Mouse (Mus musculus) right cerebral cortex, postnatal 10 days (tissue): ENCODE data around the gene Lipc.

Source experiments
- DNase-seq, 2 experiments: peaks; one replicate each; pipeline ENCODE4 v3.0.0; 2021; ENCODE audit warnings: low spot score in 2 of 2

Lipc gene

DNA sequence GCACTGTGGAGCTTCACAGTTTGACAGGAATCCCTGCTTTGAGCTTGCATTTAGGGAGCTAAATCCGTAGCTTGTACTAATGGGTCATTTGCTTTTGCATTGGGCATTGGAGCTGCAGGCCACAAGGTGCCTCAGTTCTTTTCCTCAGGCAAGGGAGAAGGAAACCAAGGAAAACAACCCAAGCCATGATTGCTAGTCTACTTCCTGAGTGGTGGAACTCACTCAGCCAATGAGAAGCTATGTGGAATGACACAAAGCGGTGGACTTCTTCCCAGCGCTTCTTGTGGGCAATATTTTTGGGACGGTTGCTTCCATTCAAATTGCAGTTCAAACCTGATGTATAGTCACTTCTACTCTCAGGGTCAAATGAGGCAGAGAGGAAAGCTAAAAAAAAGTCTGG, at the start of gene Lipc:
Lipc (minus strand) TSS at position 101 of the 400 bp plus-strand sequence.
- DNase-seq: no peak

DNA sequence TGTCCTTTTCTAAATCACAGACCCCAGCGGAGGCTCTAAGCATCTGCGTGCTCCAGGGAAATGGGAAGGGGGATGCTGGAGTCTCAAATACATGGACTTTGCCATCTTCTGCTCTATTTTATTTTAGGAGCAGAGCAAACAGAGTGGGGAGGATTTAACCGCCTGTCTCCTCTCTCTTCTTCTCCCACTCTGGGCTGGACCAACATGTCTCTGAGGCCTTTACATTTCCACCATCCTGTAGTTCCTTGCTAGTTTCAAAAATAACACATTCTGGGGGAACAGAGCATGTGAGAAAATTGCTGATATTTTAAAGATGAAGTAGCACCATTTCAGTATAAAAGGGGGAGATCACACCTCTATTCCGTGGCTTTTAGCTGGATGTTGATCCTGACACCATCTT, 47.1 kb upstream of the Lipc start:
- no peak for DNase-seq

DNA sequence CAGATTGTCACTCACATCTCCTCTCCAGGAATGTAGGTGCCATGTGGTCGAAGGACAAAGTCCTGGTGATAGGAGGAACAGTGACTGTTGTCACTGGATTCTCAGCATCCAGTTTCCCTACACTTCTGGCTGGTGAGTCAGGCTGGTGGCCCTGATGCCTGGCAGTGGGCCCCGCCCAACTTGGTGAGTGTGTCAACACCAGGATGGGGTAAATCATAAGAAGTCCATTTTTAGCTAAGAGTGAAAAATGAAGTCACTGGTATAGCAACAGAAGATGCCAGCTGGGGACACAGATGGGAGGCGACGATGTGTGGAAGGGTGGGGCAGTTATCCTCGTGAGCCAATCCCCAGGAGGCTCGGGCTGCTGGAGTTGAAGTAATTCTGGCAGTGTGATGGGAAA, 46.7 kb upstream of the Lipc start:
- peak; percentile 85 to 92 for DNase-seq

DNA sequence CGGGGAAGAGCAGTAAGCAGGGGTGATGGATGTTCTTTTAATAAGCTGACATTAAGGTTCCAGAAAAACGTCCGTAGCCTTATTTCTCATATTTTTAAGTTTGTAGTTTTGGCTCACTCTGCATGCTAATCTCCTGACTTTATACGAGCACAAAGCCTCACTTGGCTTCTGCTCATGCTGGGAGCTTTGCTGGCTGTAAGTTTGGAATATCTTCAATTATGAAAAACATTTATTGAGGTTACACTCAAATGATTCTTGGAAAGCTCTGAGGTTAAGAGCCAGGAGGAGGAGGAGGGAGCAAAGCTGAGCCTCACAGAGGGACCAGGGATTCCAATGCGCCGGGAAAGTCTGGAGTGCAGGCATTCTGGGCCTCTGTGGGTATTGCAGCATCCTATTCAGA, 41.3 kb upstream of the Lipc start:
- DNase-seq: no peak

DNA sequence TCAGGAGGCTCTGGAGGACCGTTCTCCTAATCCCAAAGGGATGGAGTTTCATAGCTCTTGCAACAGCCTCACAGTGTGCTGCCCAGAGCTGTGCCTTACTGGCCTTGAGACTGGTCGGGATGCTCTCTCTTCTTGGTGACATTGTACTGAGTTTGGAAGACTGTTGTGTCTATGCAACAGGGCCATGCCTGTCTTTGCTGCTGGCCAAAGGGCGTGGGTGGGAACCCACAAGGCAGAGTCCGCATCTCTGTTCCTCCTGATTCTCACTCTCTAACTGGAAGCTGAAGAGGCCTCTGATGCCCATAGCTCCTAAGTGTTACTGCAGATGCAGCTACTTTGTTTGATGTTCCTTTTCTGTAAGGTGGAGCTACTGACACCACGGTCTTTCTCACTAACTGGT, 39.4 kb upstream of the Lipc start:
- DNase-seq: no peak

DNA sequence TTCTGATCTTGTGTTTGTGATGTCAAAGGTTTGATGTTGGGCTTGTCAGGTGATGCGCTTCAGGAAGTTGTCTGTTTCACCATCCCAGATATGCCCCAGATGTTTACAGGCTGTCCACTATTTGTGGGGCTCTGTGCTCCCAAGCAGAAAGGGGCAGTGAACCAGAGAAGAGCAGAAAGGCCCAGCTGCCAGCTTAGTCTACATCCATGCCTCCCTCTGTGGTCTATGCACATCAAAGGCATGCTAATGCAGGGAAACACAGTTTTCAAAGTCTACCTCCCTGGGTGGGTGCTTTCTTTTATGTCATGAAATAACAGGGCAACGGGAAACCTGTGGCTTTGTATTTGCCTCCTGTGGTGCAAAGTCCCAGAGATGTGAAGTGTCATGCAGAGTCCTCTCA, 35.2 kb upstream of the Lipc start:
- no peak for DNase-seq

DNA sequence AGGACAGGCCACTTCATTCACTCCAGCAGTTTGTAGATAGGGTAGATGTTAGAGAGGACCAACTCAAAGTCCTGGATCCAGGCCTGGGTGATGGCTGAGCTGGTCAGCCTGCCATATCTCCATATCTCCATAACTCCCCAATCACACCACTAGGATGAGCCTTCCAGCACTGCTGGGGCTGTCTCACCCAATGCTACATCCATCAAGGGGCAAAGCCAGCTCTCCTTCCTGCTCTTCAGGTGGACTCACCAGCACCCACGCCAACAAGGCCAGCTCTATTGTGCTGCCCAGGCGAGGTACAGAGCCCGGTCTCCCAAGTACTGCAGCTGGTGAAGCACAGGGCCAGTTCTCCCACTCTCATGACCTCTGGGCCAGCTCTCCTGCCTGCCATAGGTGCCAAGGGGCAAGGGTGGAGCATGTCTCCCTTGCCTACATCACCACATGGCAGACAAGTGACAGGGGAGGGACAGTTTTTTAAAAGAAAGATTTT, 31.0 kb upstream of the Lipc start:
- DNase-seq: no peak

DNA sequence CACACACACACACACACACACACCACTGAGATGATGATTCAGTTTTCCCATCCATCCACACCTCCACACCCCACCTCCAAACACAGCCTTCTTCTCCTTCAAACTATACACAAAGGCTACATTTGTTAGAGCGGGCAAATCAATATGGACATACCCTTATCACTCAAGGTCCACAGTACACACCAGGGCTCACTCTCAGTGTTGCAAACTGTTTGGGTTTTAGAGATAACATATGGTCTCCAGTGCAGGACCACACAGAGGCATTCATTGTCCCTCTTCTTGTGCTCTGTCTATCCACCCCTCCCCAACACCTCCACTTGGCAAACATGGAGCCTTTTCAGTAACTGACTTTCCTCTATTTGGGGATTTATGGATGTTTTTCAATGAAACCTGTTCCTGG, 29.7 kb upstream of the Lipc start:
- DNase-seq: no peak

DNA sequence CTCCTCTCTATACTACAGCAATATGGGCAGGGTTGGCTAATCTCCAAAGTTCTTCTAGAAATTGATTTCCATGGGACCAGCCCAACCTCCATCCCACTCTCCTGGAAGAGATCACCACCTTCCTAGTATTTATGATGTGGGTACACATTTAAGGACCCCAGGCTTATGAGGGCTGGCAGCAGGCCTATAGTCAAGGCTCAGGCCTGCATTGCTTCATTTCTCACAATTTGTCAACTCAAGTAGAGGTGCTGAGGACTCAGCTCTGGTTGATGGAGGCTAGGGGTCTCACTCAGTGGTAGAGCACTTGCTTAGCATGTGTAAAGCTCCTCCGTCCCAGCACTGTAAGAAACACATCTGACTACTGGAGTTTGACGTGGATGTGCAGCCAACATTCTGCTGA, 27.6 kb upstream of the Lipc start:
- DNase-seq: no peak

DNA sequence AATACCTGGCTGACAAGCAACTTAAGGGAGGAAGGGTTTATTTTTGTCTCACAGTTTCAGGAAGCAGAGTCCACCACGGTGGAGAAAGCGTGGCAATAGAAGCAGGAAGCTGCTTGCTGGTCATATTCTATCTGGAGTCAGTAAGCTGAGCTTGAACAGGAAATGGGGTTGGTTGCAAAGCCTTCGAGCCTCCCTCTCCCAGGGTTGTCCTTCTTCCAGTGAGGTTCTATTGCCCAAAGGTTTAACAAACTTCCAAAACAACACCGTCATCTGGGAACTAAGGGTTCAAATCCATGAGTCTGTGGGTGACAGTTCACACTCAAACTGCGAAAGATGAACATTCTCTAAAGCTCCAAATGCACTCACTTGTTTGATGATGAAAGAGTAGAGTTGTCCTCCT, 27.1 kb upstream of the Lipc start:
- DNase-seq: no peak

DNA sequence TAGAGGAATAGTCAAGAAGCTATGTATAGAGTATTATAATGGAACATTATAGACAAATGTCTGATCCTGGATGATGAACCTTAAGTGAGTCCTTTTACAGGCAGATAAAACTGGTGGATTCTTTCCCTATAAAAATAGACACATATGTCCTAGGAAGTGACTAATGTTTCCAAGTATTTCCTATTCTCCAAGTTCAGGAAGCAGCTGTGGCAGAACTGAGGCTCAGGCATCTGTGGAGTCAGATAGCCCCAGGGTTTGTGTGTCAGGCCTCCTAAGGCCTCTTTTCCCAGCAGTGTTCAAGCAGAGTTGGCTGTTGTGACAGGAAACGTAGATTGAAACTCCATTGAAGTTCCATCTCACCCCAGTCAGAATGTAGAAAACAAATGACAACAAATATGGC, 25.4 kb upstream of the Lipc start:
- no peak for DNase-seq

DNA sequence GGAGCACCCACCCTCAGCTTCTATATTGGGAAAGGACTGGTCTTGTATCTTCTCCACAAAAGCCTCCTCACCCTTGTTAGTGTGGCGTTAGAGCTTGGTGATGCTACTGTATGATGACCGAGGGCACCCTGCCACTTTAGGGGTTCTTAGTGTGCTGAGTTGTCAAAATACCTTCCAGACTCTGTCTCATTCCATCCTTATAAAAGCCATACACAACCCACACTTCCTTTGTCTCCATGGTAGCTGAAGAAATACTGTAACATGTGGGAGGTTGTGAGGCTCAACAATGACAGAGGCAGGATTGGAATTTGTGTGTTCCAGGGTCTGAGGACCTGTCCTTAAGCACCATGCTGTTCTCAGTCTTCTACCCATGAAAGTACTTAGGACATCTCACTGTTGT, 23.9 kb upstream of the Lipc start:
- DNase-seq: no peak

DNA sequence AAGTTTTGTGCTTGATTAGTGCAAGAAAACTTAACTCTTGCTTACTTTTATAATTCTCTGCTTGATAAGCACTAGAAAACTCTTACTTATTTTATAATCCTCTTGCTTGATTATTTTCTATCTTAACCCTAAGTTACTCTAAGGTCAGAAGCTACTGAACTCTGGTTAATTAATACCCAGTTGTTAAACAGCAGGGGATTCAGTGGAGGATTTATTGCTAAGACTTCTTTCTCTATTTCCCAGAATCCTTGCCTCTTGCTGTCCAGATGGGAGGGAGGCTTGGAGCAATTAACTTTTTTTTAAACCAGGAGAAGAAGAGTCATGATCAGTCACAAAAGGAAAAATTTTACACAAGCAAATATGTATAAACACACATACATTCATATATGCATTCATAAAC, 21.3 kb upstream of the Lipc start:
- DNase-seq: no peak

DNA sequence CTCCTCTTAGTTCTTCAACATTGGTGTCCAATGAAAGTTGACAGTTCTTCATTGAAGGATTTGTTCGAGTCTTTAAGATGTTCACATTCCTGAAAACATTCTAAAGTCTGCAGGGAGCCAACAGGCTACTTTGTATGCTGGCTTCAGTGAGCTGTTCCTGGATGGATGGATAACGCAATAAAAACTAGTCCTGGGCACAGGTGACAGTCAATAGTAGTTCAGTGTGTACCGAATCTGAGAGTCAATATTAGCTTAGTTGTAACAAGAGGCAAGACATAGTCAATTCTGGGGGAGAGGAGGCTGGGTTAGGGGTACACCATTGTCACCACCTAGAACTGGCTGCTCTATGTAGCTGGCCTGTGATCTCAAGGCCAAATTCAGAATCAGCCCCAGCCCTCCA, 17.2 kb upstream of the Lipc start:
- DNase-seq: no peak

DNA sequence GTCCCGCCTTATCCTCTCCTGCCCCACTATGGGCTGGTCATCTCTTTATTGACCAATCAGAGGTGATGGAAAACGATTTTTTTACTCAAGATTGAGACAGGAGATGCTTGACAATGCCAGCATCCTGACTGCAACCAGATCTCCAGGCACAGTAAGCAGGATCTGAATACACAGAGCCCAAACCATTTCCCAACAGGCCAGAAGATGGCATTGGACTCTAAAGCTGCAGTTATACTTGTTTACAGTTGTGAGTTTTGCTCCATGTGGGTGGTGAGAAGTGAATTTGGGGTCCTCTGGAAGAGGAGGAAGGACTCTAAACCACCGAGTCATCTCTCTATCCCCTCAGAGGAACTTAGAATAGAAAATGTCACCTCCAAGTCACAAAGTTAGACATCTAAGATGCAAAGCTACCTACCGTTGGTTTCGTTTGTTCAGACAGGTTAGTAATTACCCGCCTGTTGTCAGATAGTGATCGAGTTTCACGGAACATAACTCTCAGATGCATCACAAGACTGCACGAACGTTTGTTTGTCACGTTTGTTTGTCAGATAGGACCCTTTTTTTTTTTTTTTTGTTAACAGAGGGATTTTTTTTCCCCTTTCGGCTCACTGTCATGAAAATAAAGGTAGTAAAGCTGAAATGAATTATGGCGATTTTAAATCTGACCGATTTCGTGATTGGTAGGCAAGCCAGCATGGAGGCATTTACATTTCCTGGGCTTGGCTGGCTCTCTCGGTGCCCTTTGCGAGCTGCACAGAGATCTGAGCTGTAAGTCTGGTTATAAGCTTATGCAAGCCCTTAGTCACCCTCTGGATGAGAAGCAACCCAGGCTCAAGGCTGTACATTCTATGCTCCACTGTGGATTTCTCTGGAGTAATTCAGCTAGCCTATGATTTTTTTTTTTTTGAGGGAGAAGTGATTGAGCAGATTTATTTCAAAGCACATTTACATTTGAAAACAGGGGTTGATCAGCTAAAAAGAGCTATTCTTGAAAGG, 14.3 kb upstream of the Lipc start:
- no peak for DNase-seq

DNA sequence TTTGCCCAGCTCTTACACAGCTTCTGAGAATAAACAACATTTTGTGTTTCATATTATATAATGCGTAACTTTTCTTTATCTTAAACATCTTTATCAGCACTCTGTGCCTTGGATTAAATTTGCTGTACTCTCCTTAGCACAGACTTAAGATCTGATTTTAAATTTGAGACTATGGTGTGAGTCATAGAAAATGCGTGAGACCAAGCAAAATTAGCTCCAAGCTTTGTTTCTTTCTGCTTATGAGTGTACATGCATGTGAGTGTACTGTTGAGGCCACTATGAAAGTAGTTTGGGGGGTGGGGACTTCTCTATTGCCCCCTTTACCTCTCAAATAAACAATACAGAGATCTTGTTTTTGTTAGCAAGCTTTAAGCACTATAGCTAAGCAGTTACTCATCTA, 13.4 kb upstream of the Lipc start:
- DNase-seq: no peak

DNA sequence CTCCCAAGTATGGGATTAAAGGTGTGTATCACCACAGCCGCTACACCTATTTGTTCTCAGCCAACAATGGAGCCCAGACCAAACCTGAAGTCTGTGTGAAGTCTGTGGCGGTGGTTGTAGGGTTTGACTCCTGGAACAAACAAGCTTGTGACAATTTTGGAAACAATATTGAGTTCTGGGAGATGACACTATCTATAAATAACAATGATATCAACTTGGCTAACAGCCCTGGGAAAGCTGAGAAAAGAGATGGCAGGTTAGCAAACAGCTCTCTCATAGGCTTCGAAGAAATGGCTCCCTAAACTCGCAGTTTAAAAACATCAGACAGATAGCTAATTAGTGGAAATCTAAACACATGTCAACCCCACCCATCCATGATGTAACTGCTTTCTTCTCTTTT, 13.0 kb upstream of the Lipc start:
- DNase-seq: no peak

DNA sequence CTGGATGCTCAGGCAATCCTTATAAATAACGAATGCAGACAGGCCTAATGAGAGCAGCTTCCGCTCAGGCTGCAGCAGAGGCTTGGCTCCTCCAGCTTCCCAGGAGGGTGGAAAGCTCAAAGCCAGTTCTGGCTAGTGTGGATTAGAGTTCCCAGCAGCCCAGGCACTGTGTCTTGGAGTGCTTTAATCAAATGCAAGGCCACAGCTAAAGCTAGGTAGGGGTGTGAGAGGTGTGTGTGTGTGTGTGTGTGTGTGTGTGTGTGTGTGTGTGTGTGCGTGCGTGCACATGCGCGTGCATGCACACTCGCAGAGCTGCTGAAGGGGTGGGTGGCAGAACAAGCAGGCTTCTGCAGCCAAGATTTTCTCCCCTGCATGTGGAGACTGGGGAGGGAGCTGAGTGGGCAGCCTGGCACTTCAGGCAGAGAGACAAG, 11.4 kb upstream of the Lipc start:
- peak; percentile 51 to 55 for DNase-seq

DNA sequence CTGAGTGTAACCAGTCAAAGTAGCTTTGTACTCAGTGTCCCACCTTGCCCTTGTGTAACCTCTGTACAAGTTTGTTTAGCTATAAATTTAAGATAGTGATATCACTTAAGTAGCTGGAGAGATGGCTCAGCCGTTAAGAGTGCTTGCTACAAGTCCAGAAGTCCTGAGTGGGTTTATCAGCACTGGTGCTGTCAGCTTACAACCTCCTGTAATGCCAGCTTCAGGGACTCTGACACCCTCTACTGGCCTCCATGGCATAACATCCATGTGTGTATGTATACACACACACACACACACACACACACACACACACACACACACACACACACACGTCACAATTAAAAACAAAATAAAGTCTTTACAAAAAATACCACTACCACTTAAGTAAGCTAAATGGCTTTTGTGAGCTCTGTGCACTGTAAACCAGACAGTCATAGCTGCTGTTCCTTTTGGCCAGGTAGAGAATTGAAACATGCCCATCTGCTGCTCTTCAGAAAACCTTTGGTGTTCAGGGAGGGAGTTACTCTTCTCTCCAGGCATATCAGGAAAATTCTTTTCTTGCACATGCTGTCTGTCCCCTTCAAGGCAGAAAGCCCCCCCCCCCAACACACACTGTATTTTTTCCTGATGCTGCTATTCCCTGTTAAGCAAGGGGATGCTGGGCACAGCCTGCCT, 10.9 kb upstream of the Lipc start:
- DNase-seq: no peak

DNA sequence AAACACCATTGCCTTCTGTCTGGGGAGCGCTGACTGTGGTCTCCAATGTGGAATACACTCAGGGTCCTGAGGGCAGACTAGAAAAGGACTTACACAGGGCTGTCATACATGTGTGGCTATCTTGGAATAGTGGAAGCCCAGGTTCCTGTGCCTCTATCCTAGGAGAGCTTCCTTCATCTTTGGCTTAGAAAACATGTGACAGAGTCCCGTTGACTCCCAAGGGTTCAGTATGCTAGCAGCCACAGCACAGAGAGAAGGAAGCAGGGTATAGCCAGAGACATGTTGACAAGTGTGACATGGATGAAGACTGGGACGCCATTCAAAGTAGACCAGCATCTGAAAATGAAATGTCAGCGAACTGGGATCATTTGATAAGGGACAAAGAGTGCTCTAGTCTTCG, 8.3 kb upstream of the Lipc start:
- no peak for DNase-seq

DNA sequence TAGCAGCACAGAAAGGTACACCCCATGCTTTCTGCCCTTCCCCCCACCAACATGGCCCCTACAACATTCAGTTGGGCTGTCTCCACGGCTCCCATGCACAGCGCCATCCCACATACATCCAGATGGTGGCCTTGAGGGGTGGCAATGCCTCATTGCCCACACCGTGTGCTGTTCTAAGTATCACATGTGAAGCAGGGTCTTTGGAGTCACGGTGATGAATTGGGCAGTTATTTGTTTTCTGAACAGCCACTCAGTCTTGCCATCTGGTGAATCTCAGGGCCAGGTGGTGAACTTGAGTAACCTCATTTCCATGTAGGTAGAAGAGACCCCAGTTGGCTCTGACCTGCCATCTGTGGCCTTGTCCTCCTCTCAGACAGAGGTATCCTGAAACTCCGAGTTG, 7.8 kb upstream of the Lipc start:
- no peak for DNase-seq

DNA sequence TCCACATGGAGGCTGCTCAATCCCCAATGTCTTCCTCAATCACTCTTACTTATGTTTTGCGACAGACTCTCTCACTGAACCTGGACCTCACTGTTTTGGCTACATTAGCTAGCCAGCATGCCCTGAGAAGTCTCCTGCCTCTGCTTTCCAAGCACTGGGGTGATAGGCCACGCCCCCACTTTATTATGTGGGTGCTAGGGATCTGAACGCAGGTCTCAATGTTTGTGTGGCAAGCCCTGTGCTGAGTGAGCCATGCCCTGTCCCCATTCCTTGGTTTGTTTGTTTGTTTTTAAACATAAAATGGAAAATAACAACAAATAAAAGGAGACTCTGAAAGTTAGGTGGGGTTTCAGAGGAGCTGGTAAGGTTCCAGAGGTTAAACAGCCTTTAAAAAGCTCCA, 7.4 kb upstream of the Lipc start:
- no peak for DNase-seq

DNA sequence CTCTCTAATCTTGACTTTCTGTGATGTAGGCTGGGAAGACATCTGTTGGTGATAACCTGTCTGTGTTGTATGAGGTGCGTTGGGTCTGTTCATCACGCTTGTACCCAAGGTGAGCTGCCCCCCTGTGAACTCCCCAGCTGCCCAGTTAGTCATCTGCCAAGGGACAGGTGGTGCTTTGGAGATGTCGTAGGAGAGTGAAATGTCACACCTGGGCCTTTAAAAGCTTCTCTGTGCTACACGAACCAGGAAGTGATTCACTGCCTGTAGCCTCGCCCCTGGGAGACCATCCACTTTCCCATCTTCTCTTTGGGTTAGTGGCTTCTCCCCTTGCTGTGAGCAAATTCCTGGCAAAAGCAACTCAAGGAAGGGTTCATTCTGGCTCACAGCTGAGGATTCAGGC, 6.4 kb upstream of the Lipc start:
- DNase-seq: no peak
